Mouse (Mus musculus): ENCODE data around the gene Ppm1k. TPM values are rescaled to one million over a fixed set of nuclear protein-coding genes. Genes with fewer than 3 reads are reported as not detected.

The Ppm1k gene
- 3.5 and 4.7 TPM in 2 replicates for polyA plus RNA-seq (2012; rRNA removed)

- H3K27ac ChIP-seq (ENCODE audit: control insufficient read depth, insufficient read depth, low read length), result peak within 1 kb of the TSS; percentile 73
- peak; percentile 97 for DNase-seq
- WGBS, result under 1% methylated on average over 24 of the region's 24 CpGs
- H3K27me3 ChIP-seq (ENCODE audit: control insufficient read depth, insufficient read depth, low read length), result no peaks in the 10 kb centered on the region
- H3K36me3 ChIP-seq (ENCODE audit: control insufficient read depth, insufficient read depth, low read length), result no peaks in the 10 kb centered on the region
- H3K4me3 ChIP-seq (ENCODE audit: control insufficient read depth, insufficient read depth, low read length), result peak within 1 kb of the TSS; percentile 57
- TF ChIP-seq POLR2A (IDR thresholded peaks at IDR 0.05; ENCODE audit: control insufficient read depth, extremely low read depth, insufficient read depth, low read length, poor library complexity) (no peak), CTCF (IDR thresholded peaks at IDR 0.05; ENCODE audit: borderline replicate concordance, control insufficient read depth, extremely low read depth, insufficient read depth, low read length, poor library complexity) (no peak)
- peaks cover 8% of the 10 kb centered on the region for H3K4me1 ChIP-seq (replicated peaks; ENCODE audit: control insufficient read depth, insufficient read depth, low read length)
Observed at GRCm38 (mm10) chr6:57535386-57535936, at the start of gene Ppm1k. Gene Ppm1k, minus strand, starts transcription at chr6:57535468.

DNA sequence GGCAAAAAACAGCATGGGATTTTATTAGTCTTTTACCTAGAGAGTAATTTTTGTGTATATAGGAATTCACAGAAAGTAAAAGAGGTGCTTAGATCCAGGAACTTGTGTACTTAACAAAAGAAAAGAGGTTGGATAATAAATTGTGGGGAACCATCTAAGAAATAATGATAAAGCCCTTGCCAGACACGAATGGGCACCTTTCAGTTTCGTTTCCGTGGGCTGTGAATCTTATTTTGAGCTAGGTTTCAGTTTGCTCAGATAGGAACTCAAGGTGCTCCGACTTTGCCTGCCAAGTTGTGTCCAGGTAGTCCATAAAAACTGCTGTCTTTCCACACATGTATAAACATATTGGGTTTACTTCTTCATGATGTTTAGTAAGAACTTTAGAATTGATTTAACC, 47.1 kb upstream of the Ppm1k start:
- DNase-seq, result peak; percentile 34
- WGBS, result 2% methylated on average over 4 of the region's 4 CpGs
- no peak overlapping the region for H3K27ac ChIP-seq (ENCODE audit: control insufficient read depth, insufficient read depth, low read length)
- no peaks in the 10 kb centered on the region for H3K27me3 ChIP-seq (ENCODE audit: control insufficient read depth, insufficient read depth, low read length)
- no peak overlapping the region for H3K4me3 ChIP-seq (ENCODE audit: control insufficient read depth, insufficient read depth, low read length)
- no peaks in the 10 kb centered on the region; the same call in 1 of the 2 replicates for H3K4me1 ChIP-seq (replicated peaks; ENCODE audit: control insufficient read depth, insufficient read depth, low read length)
- peaks cover 11% of the 10 kb centered on the region; the same call in 1 of the 2 replicates for H3K36me3 ChIP-seq (ENCODE audit: control insufficient read depth, insufficient read depth, low read length)
- TF ChIP-seq CTCF (IDR thresholded peaks at IDR 0.05; ENCODE audit: borderline replicate concordance, control insufficient read depth, extremely low read depth, insufficient read depth, low read length, poor library complexity) (no peak), POLR2A (IDR thresholded peaks at IDR 0.05; ENCODE audit: control insufficient read depth, extremely low read depth, insufficient read depth, low read length, poor library complexity) (no peak)

GRCm38 (mm10) chr6:57581595-57581994, 46.3 kb upstream of the Ppm1k start:
- peak overlapping the region; percentile 22; the same call in 1 of the 2 replicates for H3K4me3 ChIP-seq (ENCODE audit: control insufficient read depth, insufficient read depth, low read length)
- no peak for DNase-seq
- no peak overlapping the region for H3K27ac ChIP-seq (ENCODE audit: control insufficient read depth, insufficient read depth, low read length)
- H3K27me3 ChIP-seq (ENCODE audit: control insufficient read depth, insufficient read depth, low read length), result no peaks in the 10 kb centered on the region
- peaks cover 11% of the 10 kb centered on the region; the same call in 1 of the 2 replicates for H3K36me3 ChIP-seq (ENCODE audit: control insufficient read depth, insufficient read depth, low read length)
- H3K4me1 ChIP-seq (replicated peaks; ENCODE audit: control insufficient read depth, insufficient read depth, low read length), result no peaks in the 10 kb centered on the region; the same call in 1 of the 2 replicates
- 53% methylated on average over 12 of the region's 12 CpGs for WGBS
- TF ChIP-seq CTCF (IDR thresholded peaks at IDR 0.05; ENCODE audit: borderline replicate concordance, control insufficient read depth, extremely low read depth, insufficient read depth, low read length, poor library complexity), result no peak
- no peak for TF ChIP-seq POLR2A (IDR thresholded peaks at IDR 0.05; ENCODE audit: control insufficient read depth, extremely low read depth, insufficient read depth, low read length, poor library complexity)

GRCm38 (mm10) chr6:57580881-57581548, 45.7 kb upstream of the Ppm1k start, which contains the start of gene Herc6:
Gene Herc6, plus strand, starts transcription at chr6:57581000.
- H3K27me3 ChIP-seq (ENCODE audit: control insufficient read depth, insufficient read depth, low read length), result no peaks in the 10 kb centered on the region
- peak within 1 kb of the TSS; percentile 82 for H3K27ac ChIP-seq (ENCODE audit: control insufficient read depth, insufficient read depth, low read length)
- H3K4me1 ChIP-seq (replicated peaks; ENCODE audit: control insufficient read depth, insufficient read depth, low read length), result no peaks in the 10 kb centered on the region; the same call in 1 of the 2 replicates
- H3K36me3 ChIP-seq (ENCODE audit: control insufficient read depth, insufficient read depth, low read length), result peaks cover 11% of the 10 kb centered on the region; the same call in 1 of the 2 replicates
- H3K4me3 ChIP-seq (ENCODE audit: control insufficient read depth, insufficient read depth, low read length), result peak within 1 kb of the TSS; percentile 99
- TF ChIP-seq POLR2A (IDR thresholded peaks at IDR 0.05; ENCODE audit: control insufficient read depth, extremely low read depth, insufficient read depth, low read length, poor library complexity) (0 out of 2 replicates have a peak, but pooled peaks have one; percentile 33), CTCF (IDR thresholded peaks at IDR 0.05; ENCODE audit: borderline replicate concordance, control insufficient read depth, extremely low read depth, insufficient read depth, low read length, poor library complexity) (no peak; the same call in 1 of the 2 replicates)
- peak; percentile 74 for DNase-seq
- WGBS, result under 1% methylated on average over 16 of the region's 16 CpGs

- Histone ChIP-seq H3K36me3 (ENCODE audit: control insufficient read depth, insufficient read depth, low read length) (no peaks in the 10 kb centered on the region), H3K4me3 (ENCODE audit: control insufficient read depth, insufficient read depth, low read length) (no peak overlapping the region), H3K27ac (ENCODE audit: control insufficient read depth, insufficient read depth, low read length) (no peak overlapping the region), H3K4me1 (replicated peaks; ENCODE audit: control insufficient read depth, insufficient read depth, low read length) (no peaks in the 10 kb centered on the region), H3K27me3 (ENCODE audit: control insufficient read depth, insufficient read depth, low read length) (no peaks in the 10 kb centered on the region)
- TF ChIP-seq CTCF (IDR thresholded peaks at IDR 0.05; ENCODE audit: borderline replicate concordance, control insufficient read depth, extremely low read depth, insufficient read depth, low read length, poor library complexity), result no peak
- no peak for DNase-seq
Observed at GRCm38 (mm10) chr6:57571587-57571986, 36.3 kb upstream of the Ppm1k start.

GRCm38 (mm10) chr6:57570170-57570974, 35.1 kb upstream of the Ppm1k start:
- peak; percentile 60 for DNase-seq
- Histone ChIP-seq H3K27ac (ENCODE audit: control insufficient read depth, insufficient read depth, low read length) (no peak overlapping the region), H3K4me3 (ENCODE audit: control insufficient read depth, insufficient read depth, low read length) (no peak overlapping the region), H3K27me3 (ENCODE audit: control insufficient read depth, insufficient read depth, low read length) (no peaks in the 10 kb centered on the region), H3K4me1 (replicated peaks; ENCODE audit: control insufficient read depth, insufficient read depth, low read length) (no peaks in the 10 kb centered on the region), H3K36me3 (ENCODE audit: control insufficient read depth, insufficient read depth, low read length) (no peaks in the 10 kb centered on the region)
- 24% methylated on average over 6 of the region's 6 CpGs for WGBS
- TF ChIP-seq CTCF (IDR thresholded peaks at IDR 0.05; ENCODE audit: borderline replicate concordance, control insufficient read depth, extremely low read depth, insufficient read depth, low read length, poor library complexity), result no peak
- TF ChIP-seq POLR2A (IDR thresholded peaks at IDR 0.05; ENCODE audit: control insufficient read depth, extremely low read depth, insufficient read depth, low read length, poor library complexity), result no peak

Data from thymus, adult 2 months (tissue).